Mouse (Mus musculus): ENCODE measurements around the gene Mpv17l2.

Mpv17l2 gene

DNA sequence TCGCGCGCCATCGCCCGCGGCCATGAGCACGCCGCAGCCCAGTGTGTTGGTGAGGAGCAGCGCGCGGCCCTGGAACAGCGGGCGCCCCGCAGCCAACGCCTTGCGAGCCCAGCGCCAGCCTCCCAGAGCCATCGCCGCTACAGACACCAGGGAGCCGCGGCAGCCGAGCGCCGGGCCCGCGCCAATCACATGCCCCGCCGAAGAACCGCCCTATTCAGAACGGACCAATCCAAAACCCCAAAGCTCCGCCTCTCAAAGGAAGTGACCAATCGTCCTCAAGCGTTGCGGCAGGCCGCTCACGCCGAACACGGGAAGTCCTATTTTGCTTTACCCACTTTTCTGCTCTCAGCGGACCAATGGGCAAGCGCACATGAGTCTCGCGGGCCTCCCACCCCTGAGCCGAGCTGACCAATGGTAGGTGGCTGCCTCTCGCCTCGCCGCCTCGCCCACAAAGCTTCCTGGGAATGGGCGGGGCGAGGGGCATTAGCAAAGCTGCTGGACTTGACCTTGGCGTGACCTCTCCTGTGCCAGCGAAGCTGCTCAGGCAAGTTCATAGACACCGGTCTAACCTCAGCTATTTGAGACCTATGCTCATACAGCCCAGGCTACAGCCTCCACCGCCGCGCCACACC, at the start of gene Mpv17l2:
Gene Mpv17l2, minus strand, starts transcription at position 172 of the 632 bp plus-strand sequence.
- peak; percentile 90 to 96 for DNase-seq (ENCODE audit: low spot score in 2 of 2)

DNA sequence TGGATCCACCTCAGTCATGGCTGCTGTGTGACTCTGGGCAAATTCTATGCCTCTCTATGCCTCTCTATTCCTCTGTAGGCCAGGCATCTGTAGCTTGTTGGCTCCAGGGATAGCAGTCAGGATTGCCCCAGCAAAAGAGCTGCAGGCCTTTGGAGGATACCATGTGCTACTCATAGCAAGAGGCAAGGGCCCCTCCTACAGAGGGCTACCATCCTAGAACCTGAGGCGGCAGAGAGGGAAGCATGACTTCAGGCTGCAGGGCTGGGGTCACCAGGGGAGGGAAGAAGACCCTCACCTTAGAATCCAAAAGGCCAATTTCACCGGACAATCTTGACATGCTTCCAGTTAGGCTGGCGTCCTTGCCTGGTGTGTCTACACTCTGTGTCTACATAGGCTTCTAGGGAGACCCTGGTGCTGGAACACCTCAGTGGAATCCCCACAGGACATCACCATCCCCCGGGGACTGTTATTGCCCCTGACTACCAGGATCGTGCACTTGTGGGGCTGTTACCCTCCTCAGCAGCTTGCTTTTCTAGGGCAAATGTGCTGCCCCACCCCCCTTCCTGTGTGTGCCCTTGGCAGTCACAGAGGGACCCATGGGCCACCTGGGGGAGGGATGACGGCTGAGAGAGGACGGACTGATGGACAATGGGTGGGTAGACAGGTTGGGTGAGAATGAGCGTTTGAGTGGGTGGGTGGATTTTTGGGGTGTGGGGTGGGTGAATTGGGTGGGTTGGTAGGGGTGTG, 48.4 kb upstream of the Mpv17l2 start:
- DNase-seq (ENCODE audit: low spot score in 2 of 2), result no peak

DNA sequence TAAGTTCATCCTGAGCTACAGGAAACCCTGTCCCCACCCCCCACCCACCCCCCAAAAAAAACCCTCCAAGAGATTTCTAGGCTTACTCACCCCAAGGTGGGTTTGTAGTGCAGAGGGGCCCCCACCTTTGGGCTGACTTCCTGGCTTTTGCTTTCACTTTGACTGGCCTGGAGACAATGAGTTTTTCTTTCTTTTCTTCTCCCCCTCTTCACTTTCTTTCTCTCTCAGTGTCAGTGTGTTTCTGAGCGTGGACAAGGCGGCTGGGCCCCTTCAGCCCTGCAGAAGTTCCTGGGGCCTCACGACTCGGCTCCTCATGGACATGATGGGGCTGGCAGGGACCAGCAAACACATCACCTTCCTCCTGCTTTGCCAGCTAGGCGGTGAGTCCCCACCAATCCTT, 47.5 kb upstream of the Mpv17l2 start, which contains the start of gene Il12rb1:
Gene Il12rb1, plus strand, starts transcription at position 211 of the 400 bp plus-strand sequence.
- DNase-seq (ENCODE audit: low spot score in 2 of 2), result no peak

DNA sequence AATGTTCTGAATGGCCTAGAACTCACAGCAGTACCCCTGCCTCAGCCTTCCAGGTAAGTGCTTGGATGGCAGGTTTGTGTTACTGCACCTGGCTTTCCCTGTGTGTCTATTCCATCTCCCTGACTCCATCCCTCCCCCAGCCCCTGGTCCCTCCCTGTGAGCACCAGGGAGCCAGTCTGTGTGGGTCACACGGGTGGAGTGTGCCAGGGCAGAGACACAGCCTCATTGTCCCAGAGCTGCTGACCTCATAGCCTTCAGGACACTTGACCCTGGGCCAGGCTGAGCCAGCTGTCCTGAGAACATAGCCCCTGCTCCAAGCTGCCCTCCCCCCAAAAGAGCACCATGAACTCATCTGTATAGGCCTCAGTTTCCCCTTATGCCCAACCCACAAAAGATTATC, 46.6 kb upstream of the Mpv17l2 start:
- DNase-seq (ENCODE audit: low spot score in 2 of 2), result no peak

DNA sequence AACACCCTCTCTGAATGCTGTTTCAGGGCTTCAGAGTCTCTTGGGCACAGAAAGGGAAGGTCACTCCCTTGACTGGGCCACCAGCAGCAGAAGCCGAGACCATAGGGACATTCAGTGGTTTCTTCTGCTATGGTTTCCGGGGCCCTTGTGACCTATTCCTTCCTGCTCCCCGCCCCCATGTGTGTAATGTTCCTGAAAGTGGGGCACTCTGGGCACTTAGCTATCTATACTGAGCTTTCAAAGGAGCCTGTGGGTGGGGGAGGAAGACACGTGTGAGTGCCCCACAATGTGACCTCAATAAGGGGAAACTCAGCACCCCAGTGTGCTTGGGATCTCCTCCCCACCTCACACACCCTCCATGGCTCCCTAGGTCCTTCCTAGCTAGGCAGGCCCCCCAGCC, 45.8 kb upstream of the Mpv17l2 start:
- peak in 1 of 2 experiments; percentile 68 for DNase-seq (ENCODE audit: low spot score in 2 of 2)

DNA sequence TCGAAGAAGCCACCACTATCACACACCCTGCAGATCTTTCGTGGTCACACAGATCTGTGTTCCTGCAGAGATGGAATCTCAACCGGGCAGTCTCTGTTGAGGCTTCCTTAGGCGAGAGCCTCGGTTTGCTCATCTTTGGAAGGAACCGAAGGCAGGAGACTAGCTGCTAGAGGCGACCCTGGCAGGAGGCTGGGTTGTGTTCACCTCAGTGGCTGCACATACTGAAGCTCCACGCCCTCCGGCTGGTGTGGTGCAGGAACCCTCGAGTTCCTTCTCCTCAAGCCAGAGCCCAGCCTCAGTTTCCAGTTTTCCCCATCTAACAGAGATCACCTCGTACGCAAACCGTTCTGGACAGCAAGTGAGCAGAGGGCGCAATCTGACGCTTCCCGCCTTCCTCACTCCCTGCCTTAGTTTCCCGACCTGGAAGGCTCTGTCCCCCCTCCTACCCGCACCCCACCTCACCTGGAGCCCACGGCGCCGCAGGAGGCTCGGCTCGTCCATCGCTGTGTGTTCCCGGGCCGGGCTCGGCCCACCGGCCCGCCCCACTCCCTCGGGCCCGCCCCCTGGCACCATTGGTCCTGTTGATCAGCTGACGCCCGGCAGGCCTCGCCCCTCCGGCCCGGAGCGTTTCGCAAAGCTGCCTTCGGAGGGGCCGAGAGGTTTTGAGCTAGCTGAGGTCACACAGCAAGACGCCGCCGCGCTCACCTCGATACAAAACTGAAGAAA, 43.9 kb upstream of the Mpv17l2 start, which contains the start of gene Mast3:
Gene Mast3, minus strand, starts transcription at position 574 of the 726 bp plus-strand sequence.
- DNase-seq (ENCODE audit: low spot score in 2 of 2), result peak; percentile 55 to 90

DNA sequence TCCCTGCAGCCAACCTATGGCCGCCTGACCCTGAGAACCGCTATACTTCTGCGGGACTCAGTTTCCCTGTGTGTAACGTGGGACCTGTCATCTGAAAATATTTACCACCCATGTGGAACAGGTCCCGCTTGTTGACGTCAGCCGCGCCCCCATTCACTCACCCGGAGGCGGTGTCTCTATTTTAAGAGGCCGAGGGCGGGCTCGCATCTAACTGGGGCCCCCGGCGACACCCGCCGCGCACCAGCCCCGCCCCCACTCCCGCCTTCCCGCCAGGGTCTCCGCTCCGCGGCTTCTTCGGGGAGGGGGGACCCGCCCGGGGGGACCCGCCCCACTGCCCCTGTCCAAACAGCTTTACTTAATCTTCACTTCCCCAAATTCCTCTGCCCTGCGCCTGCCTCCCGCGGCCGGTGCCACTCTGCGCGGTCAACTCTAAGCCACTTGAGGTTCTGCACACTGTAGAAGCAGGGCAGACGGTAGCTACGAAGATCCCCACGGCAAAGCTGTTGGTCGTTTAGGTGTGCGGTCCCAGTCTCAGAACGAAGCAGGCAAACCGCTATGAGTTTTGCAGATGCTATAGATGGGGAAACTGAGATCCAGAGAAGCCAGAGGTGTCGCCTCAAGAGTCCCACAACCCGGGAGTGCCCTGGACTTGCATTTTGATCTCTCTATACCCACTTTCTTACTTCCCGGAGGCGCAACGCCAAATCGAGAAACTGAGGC, 43.2 kb upstream of the Mpv17l2 start:
- peak; percentile 66 to 84 for DNase-seq (ENCODE audit: low spot score in 2 of 2)

DNA sequence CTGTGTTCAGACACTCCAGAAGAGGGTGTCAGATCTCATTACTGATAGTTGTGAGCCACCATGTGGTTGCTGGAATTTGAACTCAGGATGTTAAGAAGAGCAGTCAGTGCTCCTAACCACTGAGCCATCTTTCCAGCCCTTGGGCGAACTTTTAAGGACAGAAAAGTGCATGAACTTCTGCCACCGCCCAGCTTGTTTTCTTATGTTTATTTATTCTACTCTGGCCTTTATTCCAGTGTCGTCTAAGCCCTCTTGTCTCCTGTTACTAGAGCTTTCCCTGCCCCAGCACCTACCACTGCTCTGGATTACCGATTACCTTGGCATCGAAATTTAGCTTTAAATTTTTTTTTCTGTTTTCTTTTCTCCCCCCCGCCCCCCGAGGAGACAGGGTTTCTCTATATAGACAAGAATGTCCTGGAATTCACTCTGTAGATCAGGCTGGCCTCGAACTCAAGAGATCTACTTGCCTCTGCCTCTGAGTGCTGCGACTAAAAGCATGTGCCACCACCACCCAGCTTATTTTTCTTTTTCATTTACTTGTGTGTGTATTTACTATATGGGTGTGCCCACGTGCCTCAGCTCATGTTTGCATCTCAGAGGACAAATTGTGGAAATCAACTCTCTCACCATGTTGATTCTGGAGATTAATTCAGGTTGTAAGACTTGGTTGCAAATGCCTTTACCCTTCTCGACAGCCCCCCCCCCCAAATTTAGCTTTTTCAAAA, 42.2 kb upstream of the Mpv17l2 start:
- no peak for DNase-seq (ENCODE audit: low spot score in 2 of 2)

DNA sequence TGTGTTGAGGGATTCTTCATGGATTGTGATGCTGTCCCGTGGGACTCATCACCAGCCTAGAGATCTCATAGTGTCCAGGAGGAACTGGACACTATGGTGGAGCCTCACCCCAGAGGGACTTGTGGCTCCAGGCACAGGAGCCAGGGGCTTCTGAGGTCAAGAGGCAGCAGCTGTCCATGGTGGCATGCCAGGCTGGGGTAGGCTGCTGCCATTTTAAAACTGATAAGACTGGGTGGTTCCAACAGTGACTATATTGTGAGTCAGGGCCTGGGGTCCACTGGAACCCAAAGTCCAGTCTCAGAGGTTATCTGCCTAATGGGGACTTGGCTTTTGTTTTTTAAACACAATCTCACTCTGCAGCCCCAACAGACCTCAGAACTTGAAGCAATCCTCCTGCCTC, 41.1 kb upstream of the Mpv17l2 start:
- no peak for DNase-seq (ENCODE audit: low spot score in 2 of 2)

DNA sequence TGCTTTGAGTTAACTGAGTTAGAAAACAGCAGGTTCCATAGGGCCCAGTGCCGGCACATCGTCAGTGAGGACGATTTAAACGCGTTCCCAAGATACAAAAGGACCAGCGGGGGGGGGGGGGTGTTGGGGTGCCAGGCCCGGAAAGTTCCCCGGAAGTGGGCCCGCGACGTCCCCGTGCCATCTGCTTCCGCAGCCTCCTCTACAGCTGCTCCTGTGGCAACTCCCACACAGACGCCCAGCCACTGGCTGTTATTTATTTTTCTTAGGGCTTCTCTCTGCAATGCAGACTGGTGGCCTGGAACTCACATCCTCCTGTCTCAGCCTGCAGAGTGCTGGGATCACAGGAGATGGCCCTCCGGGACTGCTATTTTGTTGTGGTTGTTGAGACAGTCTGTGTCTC, 40.4 kb upstream of the Mpv17l2 start:
- no peak for DNase-seq (ENCODE audit: low spot score in 2 of 2)

DNA sequence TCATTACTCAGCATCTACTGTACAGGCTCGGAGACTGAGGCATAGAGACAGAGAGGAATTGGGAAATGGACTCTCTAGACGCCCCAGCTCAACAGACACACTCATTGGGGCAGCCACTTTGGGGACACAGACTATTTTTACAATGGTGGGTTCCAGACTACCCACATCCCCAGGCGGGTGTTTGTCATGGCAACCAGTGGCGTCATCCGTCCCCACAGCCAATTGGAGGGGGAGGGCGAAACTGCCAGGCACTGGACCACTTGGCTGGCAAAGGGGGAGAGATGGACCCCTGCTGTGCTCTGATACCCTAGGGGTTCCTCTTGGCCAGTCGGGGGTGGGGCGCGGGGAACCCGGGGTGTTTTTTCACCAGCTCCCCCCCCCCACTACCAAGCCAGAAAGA, 39.9 kb upstream of the Mpv17l2 start:
- DNase-seq (ENCODE audit: low spot score in 2 of 2), result no peak

DNA sequence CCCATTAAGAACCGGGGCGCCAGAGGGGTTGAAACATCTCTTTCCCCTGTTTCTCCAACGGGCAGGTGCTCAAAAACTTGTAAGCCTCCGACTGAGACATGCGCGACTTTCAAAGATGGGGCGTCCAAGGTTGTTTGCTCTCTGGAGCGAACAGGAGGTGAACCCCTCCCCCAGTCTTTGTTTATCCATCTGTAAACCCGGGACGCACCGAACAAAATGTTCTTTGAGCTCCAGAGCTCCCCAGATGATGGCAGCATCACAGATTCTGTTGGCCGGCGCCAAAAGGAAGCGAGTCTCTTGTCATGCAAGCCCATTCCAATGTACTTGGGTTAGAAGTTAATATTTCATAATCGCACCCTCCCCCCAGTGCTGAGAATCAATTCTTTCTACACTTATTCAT, 37.5 kb upstream of the Mpv17l2 start:
- DNase-seq (ENCODE audit: low spot score in 2 of 2), result no peak

DNA sequence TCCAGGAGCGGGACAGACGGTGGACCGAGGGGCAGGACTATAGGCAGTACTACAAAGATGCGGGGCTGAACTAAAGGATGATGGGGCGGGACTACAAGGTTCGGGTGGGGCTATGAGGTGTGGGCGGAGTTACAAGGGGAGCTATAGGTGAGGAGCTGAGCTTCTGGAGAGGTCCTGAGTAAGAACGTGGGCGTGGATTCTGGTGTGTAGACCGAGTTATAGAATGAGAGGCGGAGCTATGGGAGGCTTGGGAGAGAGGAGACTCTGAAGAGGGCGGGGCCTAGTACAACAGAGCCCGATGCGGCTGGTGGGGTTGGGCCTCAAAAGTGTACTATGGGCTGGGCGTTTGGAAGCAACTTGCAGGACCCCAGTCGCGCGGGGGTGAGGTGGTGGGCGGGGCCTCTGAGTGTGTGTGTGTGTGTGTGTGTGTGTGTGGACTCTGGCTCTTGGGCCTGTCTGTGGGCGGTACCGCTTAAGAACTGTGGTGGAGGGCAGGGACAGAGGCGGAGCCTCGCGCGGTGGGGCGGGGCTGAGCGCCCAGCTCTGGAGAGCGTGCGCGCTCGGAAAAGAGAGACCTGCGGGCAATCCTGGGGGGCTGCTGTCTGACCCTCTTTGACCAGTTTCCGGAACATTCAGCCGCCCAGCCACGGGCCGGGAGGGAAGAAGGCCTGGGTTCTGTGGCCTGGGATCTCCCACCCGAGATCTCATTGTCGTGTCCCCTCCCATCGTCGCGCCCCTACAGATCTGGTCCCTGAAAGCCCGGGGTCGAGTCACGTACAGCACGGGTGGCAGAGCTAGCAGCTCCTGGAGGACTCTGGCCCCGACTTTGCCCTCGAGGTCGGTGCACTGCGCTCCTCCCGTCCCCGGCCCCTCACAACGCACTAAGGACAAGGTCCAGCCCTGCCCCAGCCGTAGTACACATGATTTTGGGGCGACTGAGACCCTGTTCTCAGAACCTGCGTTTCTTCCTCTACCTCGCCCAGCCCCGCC, 36.6 kb upstream of the Mpv17l2 start:
- peak; percentile 77 to 85 for DNase-seq (ENCODE audit: low spot score in 2 of 2)

DNA sequence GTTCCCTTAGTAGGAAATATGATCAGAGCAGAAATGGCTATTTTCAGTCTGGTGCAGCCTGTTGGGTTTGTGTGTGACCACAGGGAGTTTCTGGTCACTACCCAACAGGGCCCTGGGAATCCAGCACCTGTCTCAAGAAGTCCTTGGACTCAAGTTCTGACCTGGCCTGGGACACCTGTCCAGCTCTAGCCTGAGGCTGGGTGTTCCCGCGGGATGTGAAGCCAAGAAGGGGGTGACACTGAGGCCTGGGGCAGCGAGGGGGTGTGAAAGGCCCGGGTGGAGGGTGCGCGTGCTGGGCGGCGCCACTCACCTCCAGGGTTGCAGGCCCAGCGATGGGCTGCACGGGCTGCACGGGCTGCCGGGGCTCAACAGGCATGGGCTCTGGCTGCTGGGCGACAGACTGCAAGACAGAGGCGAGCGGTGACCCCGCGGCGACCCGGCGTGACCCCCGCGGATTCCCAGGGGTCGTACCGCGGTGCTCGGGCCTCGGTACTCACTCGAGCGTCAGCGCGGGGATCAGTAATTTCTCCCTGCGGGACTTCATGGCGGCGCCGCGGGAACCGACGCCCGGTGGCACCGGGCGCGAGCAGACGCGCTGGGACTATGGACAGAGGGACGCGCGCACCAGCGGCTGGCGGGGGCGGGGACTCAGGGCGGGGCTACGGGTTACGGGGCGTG, 35.8 kb upstream of the Mpv17l2 start:
- no peak for DNase-seq (ENCODE audit: low spot score in 2 of 2)

DNA sequence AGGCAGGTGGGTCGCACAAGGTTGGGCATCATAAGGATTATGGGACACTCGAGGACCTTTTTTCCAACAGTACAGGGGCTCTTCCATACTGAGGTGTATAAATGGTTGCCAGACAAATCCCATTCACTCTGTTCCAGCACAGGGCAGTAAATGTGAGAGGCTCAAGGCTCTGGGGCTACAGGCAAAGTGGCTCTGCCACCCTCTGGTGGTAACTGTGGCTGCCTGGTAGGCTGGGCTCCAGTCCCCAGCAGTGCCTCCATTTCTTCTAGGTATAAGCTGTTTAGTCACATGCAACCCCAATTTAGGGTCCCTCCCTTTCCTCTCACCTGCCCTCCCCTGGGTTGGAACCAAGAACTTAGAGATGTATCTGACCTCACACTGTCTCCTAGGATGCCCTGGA, 34.6 kb upstream of the Mpv17l2 start:
- DNase-seq (ENCODE audit: low spot score in 2 of 2), result no peak

DNA sequence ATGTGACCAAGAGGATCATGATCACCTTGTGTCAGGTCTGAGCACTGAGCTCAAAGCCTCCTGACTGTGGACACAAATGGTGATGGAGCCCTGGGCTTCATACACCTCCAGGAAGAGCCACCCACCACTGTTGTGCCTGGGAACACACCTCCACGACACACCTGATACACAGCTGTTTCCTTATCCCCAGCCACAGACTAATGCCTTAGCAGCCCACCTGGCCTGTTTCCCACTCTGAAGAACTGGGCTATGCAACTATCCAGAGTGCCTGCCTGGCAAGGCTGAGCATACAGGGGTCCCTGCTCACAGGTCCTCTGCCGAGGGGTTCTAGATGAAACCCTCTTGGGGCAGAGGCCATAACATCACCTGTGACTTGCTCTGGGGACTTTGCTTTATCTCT, 33.5 kb upstream of the Mpv17l2 start:
- DNase-seq (ENCODE audit: low spot score in 2 of 2), result no peak

DNA sequence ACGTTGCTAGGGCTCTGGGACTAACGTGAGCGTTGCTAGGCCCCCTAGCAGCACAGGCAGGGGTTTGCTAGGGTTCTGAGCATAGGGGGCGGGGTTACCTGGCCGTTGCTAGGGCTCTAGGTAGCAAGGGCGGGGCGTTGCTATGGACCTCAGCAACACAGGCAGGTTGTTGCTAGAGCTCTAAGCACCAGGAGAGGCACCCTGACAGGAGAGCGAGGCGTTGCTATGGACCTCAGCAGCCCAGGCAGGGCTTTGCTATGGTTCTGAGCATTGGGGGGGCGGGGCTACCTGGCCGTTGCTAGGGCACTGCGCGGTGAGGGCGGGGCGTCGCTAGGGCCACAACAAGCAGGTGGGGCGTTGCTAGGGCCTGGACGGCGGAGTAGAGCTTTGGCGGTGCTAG, 32.0 kb upstream of the Mpv17l2 start:
- peak in 1 of 2 experiments; percentile 80 for DNase-seq (ENCODE audit: low spot score in 2 of 2)

DNA sequence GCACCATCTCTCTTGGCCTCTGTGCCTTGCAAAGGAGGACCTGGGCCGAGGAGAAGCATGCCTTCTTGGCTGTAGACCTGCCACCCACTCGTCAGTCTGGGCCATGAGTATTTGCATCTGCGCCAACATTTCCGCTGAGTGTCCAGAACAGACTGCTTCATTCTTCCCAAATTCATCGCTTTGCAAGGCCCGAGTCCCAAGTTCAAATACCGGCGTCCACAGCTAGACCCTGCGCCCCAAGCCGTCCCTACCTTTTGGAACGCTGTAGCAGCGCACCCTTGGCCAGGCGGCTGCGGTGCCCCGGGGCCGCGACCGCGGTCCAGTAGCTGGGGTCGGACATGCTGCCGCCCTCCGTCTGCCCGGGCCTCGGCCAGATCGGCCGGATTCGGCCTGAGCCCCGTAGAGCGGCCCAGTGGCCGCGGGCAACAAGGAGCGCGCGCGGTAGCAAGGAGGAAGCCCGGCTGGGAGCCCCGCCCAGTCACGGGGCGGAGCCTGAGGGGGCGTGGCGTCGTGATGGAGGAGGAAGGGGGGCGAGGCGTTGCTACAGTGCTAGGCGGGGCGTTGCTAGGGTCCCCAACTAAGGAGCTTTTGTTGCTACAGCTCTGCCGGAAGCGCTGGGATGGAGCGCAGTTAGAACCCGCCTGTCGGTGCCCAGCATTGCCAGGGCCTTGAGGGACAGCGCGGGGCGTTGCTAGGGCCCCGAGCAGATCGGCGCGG, 31.4 kb upstream of the Mpv17l2 start:
- DNase-seq (ENCODE audit: low spot score in 2 of 2), result peak; percentile 96 to 97

DNA sequence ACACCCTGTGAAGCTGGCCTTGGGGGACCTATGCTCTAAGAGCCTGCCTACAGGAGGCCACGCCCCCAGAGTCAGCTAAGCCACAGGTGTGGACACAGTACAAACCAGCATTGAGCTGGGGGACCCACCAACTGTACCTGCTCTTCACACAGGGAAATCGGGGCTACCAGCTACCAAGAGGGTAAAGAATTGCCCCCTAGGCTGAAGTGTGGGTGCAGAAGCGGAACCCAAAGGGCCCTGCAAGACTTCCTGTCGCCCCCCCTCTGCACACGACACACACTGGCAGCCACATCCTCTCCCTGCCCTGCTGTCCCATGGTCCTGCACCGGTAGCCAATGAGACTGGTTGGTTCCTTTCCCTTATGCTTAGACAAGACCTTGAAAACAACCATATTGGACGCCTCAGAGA, 30.6 kb upstream of the Mpv17l2 start:
- DNase-seq (ENCODE audit: low spot score in 2 of 2), result peak in 1 of 2 experiments; percentile 79

All from spleen, postnatal 10 days (tissue).